In genomic region chr7:144052076-144052475, GRCm38 (mm10) we compare ENCODE assay signal across 9 mouse cellular contexts. TPM values are rescaled to one million over a fixed set of nuclear protein-coding genes. Genes with fewer than 3 reads are reported as not detected.
DNase-seq lines count a peak whose midpoint lies in the region; ATAC-seq and TF ChIP-seq lines count a peak whose summit lies in the region.
"Had no signal": no experiment of that assay in that cellular context is flagged by ENCODE, and none has a peak within 500 bp of the region (broad histone marks: within the 10 kb centered on the region; RNA-seq: fewer than 3 reads in every experiment).

No protein-coding gene starts in this region.

- no peak overlapping the region for H3K9ac ChIP-seq in neural tube, embryonic 11.5 days (ENCODE audit: low read length)
- H3K9ac ChIP-seq: neural tube, embryonic 13.5 days had no signal

- no peaks in the 10 kb centered on the region for H3K36me3 ChIP-seq in neural tube, embryonic 11.5 days (ENCODE audit: control insufficient read depth, insufficient read depth, low read length)
- H3K36me3 ChIP-seq: neural tube, embryonic 13.5 days had no signal

- H3K27ac ChIP-seq in neural tube, embryonic 11.5 days (ENCODE audit: low read depth, low read length) = no peak overlapping the region
- H3K27ac ChIP-seq in left cerebral cortex, adult 2 months = no peak overlapping the region
- H3K27ac ChIP-seq: neural tube, embryonic 13.5 days had no signal

- no peaks in the 10 kb centered on the region for H3K4me1 ChIP-seq in lung, adult 2 months (ENCODE audit: control insufficient read depth, insufficient read depth, low read length)
- no peaks in the 10 kb centered on the region for H3K4me1 ChIP-seq in neural tube, embryonic 11.5 days (ENCODE audit: control insufficient read depth, insufficient read depth, low read length)
- H3K4me1 ChIP-seq: neural tube, embryonic 13.5 days had no signal

- no peaks in the 10 kb centered on the region for H3K9me3 ChIP-seq in neural tube, embryonic 11.5 days (ENCODE audit: control insufficient read depth, low read length)
- H3K9me3 ChIP-seq: neural tube, embryonic 13.5 days had no signal

- ATAC-seq in neural tube, embryonic 11.5 days (ENCODE audit: insufficient read depth, low FRiP score, low TSS enrichment) = no peak

- H3K27me3 ChIP-seq in neural tube, embryonic 11.5 days (ENCODE audit: control insufficient read depth, insufficient read depth, low read length) = no peaks in the 10 kb centered on the region
- H3K27me3 ChIP-seq: neural tube, embryonic 13.5 days had no signal

- WGBS in lung, adult 2 months = 6% methylated on average over 12 of the region's 12 CpGs
- 12% methylated on average over 12 of the region's 12 CpGs for WGBS in neural tube, embryonic 11.5 days

- TF ChIP-seq CTCF in lung, adult 2 months (IDR thresholded peaks at IDR 0.05; ENCODE audit: insufficient read depth, low read length) = no peak
- no peak; the same call in none of the 2 replicates for TF ChIP-seq CTCF in left cerebral cortex, adult 2 months (IDR thresholded peaks at IDR 0.05)

- no peak for TF ChIP-seq POLR2A in lung, adult 2 months (IDR thresholded peaks at IDR 0.05; ENCODE audit: borderline replicate concordance, extremely low read depth, low read depth, low read length)

- no peak overlapping the region for H3K4me2 ChIP-seq in neural tube, embryonic 11.5 days (ENCODE audit: low read depth)
- H3K4me2 ChIP-seq: neural tube, embryonic 13.5 days had no signal

- intact Hi-C loops in left cerebral cortex, adult 2 months (cut with DNase I) = no loop called here

- DNase-seq in lung, adult 18-20 months = peak; percentile 12 to 41
- no peak for DNase-seq in lung, adult 2 months
- peak; percentile 76 for DNase-seq in embryo, embryonic 10.5 days (ENCODE audit: low spot score)
- peak; percentile 71 to 77 for DNase-seq in kidney, postnatal 25 days
- DNase-seq in neural tube, embryonic 11.5 days (ENCODE audit: low spot score) = peak; percentile 53
- DNase-seq in spleen, postnatal 14 days (ENCODE audit: low spot score in 2 of 2) = no peak
- no peak for DNase-seq in natural killer cell, adult 2 months (ENCODE audit: low spot score in 2 of 2)
- no peak for DNase-seq in left cerebral cortex, adult 2 months (ENCODE audit: extremely low spot score in 1 of 2, low spot score in 2 of 2)

- no peak overlapping the region for H3K4me3 ChIP-seq in lung, adult 2 months (replicated peaks; ENCODE audit: extremely low read depth, low read depth, low read length)
- H3K4me3 ChIP-seq in neural tube, embryonic 11.5 days (ENCODE audit: low read depth, low read length) = no peak overlapping the region
- no peak overlapping the region for H3K4me3 ChIP-seq in left cerebral cortex, adult 2 months
- H3K4me3 ChIP-seq: neural tube, embryonic 13.5 days had no signal

RNA-seq across cellular contexts. Expression of gene Shank2, which starts 50.3 kb away (rescaled TPM):
- polyA plus RNA-seq in lung, adult 2 months (2012; rRNA removed) = 3.4 and 3.5 TPM in 2 replicates
- polyA plus RNA-seq in neural tube, embryonic 11.5 days (2014; fragmentation: Nextera tagmentation; extraction: Ambion mirVana) = 2.1 and 2.4 TPM in 2 replicates
- 100 to 1,000 TPM; 163 to 170 TPM for total RNA-seq in left cerebral cortex, adult 2 months (2021)

Comparison
In these comparisons a context has a peak if more than half of its experiments do, and no peak if none do; other contexts are left out.
1. DNase-seq: peak in lung, adult 18-20 months (2 of 2), embryo, embryonic 10.5 days (single experiment), kidney, postnatal 25 days (2 of 2) and neural tube, embryonic 11.5 days (single experiment); none in lung, adult 2 months (single experiment), spleen, postnatal 14 days (0 of 2), natural killer cell, adult 2 months (0 of 2) and left cerebral cortex, adult 2 months (0 of 2).